20 mouse cellular contexts compared by ENCODE assay signal in genomic region chrX:17751466-17751865, GRCm38 (mm10).
DNase-seq lines count a peak whose midpoint lies in the region; TF ChIP-seq lines count a peak whose summit lies in the region.
"Had no signal": no experiment of that assay in that cellular context is flagged by ENCODE, and none has a peak within 500 bp of the region (broad histone marks: within the 10 kb centered on the region; RNA-seq: fewer than 3 reads in every experiment).

No protein-coding gene starts in this region.

- no peak for TF ChIP-seq CTCF in ES-Bruce4 (IDR thresholded peaks at IDR 0.05; ENCODE audit: low read depth, low read length)

- H3K36me3 ChIP-seq in ES-Bruce4 (ENCODE audit: control insufficient read depth, insufficient read depth, low read length, poor library complexity, severe bottlenecking): no peaks in the 10 kb centered on the region
- H3K36me3 ChIP-seq in ES-E14 (ENCODE audit: control insufficient read depth, insufficient read depth, low read length, poor library complexity, severe bottlenecking): no peaks in the 10 kb centered on the region
- H3K36me3 ChIP-seq: embryonic facial prominence, embryonic 12.5 days; forebrain, embryonic 15.5 days had no signal

- no peak for TF ChIP-seq EP300 in ES-Bruce4 (IDR thresholded peaks at IDR 0.05; ENCODE audit: insufficient read depth, low read depth, low read length)

- H3K9ac ChIP-seq in ES-Bruce4 (ENCODE audit: low read depth, poor library complexity, severe bottlenecking) (no peak overlapping the region), ES-E14 (ENCODE audit: insufficient read depth, low read depth, low read length, poor library complexity, severe bottlenecking) (no peak overlapping the region)
- H3K9ac ChIP-seq: embryonic facial prominence, embryonic 12.5 days; forebrain, embryonic 13.5 days; forebrain, embryonic 15.5 days; forebrain, postnatal 0 days had no signal

- in situ Hi-C loops in ES-E14 (cut with MboI; ENCODE audit: low sequenced_read_pairs in 2 of 2, unreplicated experiment in 2 of 2): no loop called here

- no peaks in the 10 kb centered on the region for H3K27me3 ChIP-seq in ES-Bruce4 (ENCODE audit: control insufficient read depth, insufficient read depth, low read length, poor library complexity, severe bottlenecking)
- H3K27me3 ChIP-seq: CH12.LX; embryonic facial prominence, embryonic 12.5 days; forebrain, embryonic 13.5 days; forebrain, embryonic 15.5 days had no signal

- DNase-seq in ES-E14 (ENCODE audit: low read depth, low spot score): no peak
- DNase-seq in ZHBTc4 (ENCODE audit: low read depth, low spot score): peak; percentile 61
- DNase-seq in cerebellum, adult 18-20 months: no peak
- no peak for DNase-seq in cerebellum, adult 9-10 months
- DNase-seq: adrenal gland, adult 2 months; adrenal gland, postnatal 10 days; adrenal gland, postnatal 25 days; B cell, adult 2 months; cerebellum, adult 11 months; cerebellum, adult 2 months; cerebellum, adult 9-11 months; cerebellum, postnatal 14 days; cerebellum, postnatal 36 days; embryo, embryonic 11 days; forebrain, postnatal 0 days had no signal

- peak overlapping the region; percentile 91 for H3K27ac ChIP-seq in ES-Bruce4 (ENCODE audit: insufficient read depth, low read length)
- H3K27ac ChIP-seq in ES-E14 (ENCODE audit: insufficient read depth, low read depth, low read length, poor library complexity, severe bottlenecking): peak overlapping the region; percentile 59
- H3K27ac ChIP-seq: embryonic facial prominence, embryonic 12.5 days; forebrain, embryonic 13.5 days; forebrain, embryonic 15.5 days had no signal

- H3K9me3 ChIP-seq in ES-Bruce4 (replicated peaks; ENCODE audit: control insufficient read depth, insufficient read depth, low read length, poor library complexity, severe bottlenecking) (0 out of 2 replicates have a peak, but pooled peaks cover 4% of the 10 kb centered on the region), ES-E14 (ENCODE audit: control insufficient read depth, insufficient read depth, low read depth, low read length) (no peaks in the 10 kb centered on the region)
- H3K9me3 ChIP-seq: embryonic facial prominence, embryonic 12.5 days; forebrain, embryonic 13.5 days; forebrain, embryonic 15.5 days had no signal

- no peaks in the 10 kb centered on the region for H3K4me1 ChIP-seq in ES-Bruce4 (ENCODE audit: control insufficient read depth, insufficient read depth, low read length)
- H3K4me1 ChIP-seq in ES-E14 (ENCODE audit: control insufficient read depth in 2 of 2, insufficient read depth in 2 of 2, low read length in 2 of 2, poor library complexity in 1 of 2): no peaks in the 10 kb centered on the region
- H3K4me1 ChIP-seq: embryonic facial prominence, embryonic 12.5 days; forebrain, embryonic 13.5 days; forebrain, embryonic 15.5 days had no signal

- TF ChIP-seq POLR2A in ES-Bruce4 (IDR thresholded peaks at IDR 0.05; ENCODE audit: insufficient read depth, low read length): no peak

- no peak overlapping the region for H3K4me3 ChIP-seq in ES-Bruce4 (ENCODE audit: low read depth, low read length)
- no peak overlapping the region for H3K4me3 ChIP-seq in ES-E14 (ENCODE audit: insufficient read depth in 1 of 2, low read depth in 1 of 2, low read length in 2 of 2, poor library complexity in 1 of 2, severe bottlenecking in 1 of 2)
- H3K4me3 ChIP-seq: embryonic facial prominence, embryonic 12.5 days; forebrain, embryonic 13.5 days; forebrain, embryonic 15.5 days had no signal

TF ChIP-seq in ES-E14, 5 proteins besides CTCF, POLR2A, EP300 and RAD21:
- TF ChIP-seq ZC3H11A (IDR thresholded peaks at IDR 0.05; ENCODE audit: borderline replicate concordance, low read depth, low read length) (no peak), CHD2 (IDR thresholded peaks at IDR 0.05; ENCODE audit: low read depth, low read length) (no peak), HCFC1 (IDR thresholded peaks at IDR 0.05; ENCODE audit: borderline replicate concordance, insufficient read depth, low read length) (no peak), MAFK (IDR thresholded peaks at IDR 0.05; ENCODE audit: insufficient read depth, low read depth, low read length) (no peak), ZNF384 (IDR thresholded peaks at IDR 0.05; ENCODE audit: low read depth, low read length) (no peak)
TF ChIP-seq in ES-E14: peak in this region for 0.
